Mouse (Mus musculus) hindbrain, postnatal 0 days (tissue): ENCODE results near the gene Six4. TPM values are rescaled to one million over a fixed set of nuclear protein-coding genes. Genes with fewer than 3 reads are reported as not detected.

ENCODE experiments used
- ATAC-seq: fragments of 200-750 bp; cut with Nextera tagmentation; 2 replicates; pipeline ENCODE4 v1.8.0; 2017; ENCODE audit warnings: mild to moderate bottlenecking, moderate TSS enrichment, moderate library complexity
- DNase-seq: peaks from one replicate; pipeline ENCODE4 v3.0.0-alpha.2; 2015; ENCODE audit warnings: low spot score
- H3K27ac ChIP-seq: fragments of 300-500 bp; sonication (generic); 2 replicates; pipeline ENCODE4 v1.5.1; 2014; ENCODE audit warnings: mild to moderate bottlenecking
- H3K27me3 ChIP-seq: fragments of 300-500 bp; sonication (generic); 2 replicates; pipeline ENCODE4 v1.6.1; 2014; ENCODE audit warnings: low read length, mixed read lengths; ENCODE audit not compliant: insufficient read depth
- H3K36me3 ChIP-seq: fragments of 300-500 bp; sonication (generic); 2 replicates; pipeline ENCODE4 v1.6.1; 2014; ENCODE audit warnings: low read length, mixed read lengths; ENCODE audit not compliant: insufficient read depth
- H3K4me1 ChIP-seq: fragments of 300-500 bp; sonication (generic); 2 replicates; pipeline ENCODE4 v1.6.1; 2014; ENCODE audit warnings: antibody characterized with exemption, low read length, mixed read lengths; ENCODE audit not compliant: insufficient read depth
- H3K4me2 ChIP-seq: fragments of 300-500 bp; sonication (generic); 2 replicates; pipeline ENCODE4 v1.6.1; 2014; ENCODE audit warnings: low read depth, mild to moderate bottlenecking, low read length, moderate library complexity, mixed read lengths
- H3K4me3 ChIP-seq: fragments of 300-500 bp; sonication (generic); 2 replicates; pipeline ENCODE4 v1.5.1; 2014; ENCODE audit warnings: low read length
- H3K9ac ChIP-seq: fragments of 300-500 bp; sonication (generic); replicated peaks from 2 replicates; pipeline ENCODE4 v1.6.1; 2014; ENCODE audit warnings: mild to moderate bottlenecking, low read length, moderate library complexity, mixed read lengths
- H3K9me3 ChIP-seq: fragments of 300-500 bp; sonication (generic); 2 replicates; pipeline ENCODE4 v1.6.1; 2016; ENCODE audit warnings: low read length, mixed read lengths
- CTCF ChIP-seq: IDR thresholded peaks from 2 replicates; pipeline ENCODE4 v1.5.1; 2016; ENCODE audit warnings: antibody characterized with exemption, control low read depth, low read depth
- WGBS: fragments of 180-500 bp; shearing (Covaris S2); extraction: QIAGEN DNeasy Blood & Tissue Kit; methylation state at CpG from one replicate; pipeline ENCODE4 v1.1.7; 2014; 5-methylcytosine and 5-hydroxymethylcytosine counted together
- polyA plus RNA-seq: library from polyadenylated mRNA; unstranded; fragments of >200 nt; fragmentation: Nextera tagmentation; extraction: Ambion mirVana; gene quantifications from 2 replicates; pipeline ENCODE4 v1.2.1, GENCODE M21; 2015
- total RNA-seq: library from RNA; depleted of rRNA; stranded (reverse); fragments of >200 nt; gene quantifications from 2 replicates; pipeline ENCODE4 v1.2.3, GENCODE M21; 2014

Gene Six4
- total and polyA plus RNA-seq, 2 experiments from 2014 or later, result 0.26 to 1.6 TPM

DNA sequence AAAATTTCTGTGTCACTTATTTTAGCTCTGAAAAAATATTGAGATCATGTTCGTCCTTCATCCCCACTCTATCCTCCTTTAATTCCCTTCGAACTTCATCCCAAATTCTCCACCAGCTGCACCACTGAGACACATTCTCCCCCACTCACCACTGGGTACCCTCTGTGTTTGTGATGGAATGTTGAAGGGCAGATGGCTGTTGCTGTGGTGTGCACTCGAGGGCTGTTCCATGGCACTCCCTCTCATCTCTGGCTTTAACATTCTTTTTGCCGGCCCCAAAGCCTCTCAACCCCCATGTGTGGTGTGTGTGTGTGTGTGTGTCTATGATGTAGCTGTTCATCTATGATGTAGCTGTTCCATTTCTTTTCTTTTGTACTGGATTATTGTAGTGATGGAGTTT lies 12.0 kb upstream of the Six4 start:
- WGBS, result 70% methylated on average over 4 of the region's 4 CpGs
- no peaks in the 10 kb centered on the region for H3K36me3 ChIP-seq
- H3K4me3 ChIP-seq, result no peak overlapping the region
- no peak overlapping the region for H3K27ac ChIP-seq
- H3K9ac ChIP-seq, result no peak overlapping the region
- H3K4me2 ChIP-seq, result peak overlapping the region; percentile 71; the same call in 1 of the 2 replicates
- ATAC-seq (no peak), DNase-seq (no peak)
- TF ChIP-seq CTCF, result no peak
- no peaks in the 10 kb centered on the region for H3K9me3 ChIP-seq
- 0 out of 2 replicates have a peak, but pooled peaks cover 5% of the 10 kb centered on the region for H3K4me1 ChIP-seq
- H3K27me3 ChIP-seq, result no peaks in the 10 kb centered on the region

DNA sequence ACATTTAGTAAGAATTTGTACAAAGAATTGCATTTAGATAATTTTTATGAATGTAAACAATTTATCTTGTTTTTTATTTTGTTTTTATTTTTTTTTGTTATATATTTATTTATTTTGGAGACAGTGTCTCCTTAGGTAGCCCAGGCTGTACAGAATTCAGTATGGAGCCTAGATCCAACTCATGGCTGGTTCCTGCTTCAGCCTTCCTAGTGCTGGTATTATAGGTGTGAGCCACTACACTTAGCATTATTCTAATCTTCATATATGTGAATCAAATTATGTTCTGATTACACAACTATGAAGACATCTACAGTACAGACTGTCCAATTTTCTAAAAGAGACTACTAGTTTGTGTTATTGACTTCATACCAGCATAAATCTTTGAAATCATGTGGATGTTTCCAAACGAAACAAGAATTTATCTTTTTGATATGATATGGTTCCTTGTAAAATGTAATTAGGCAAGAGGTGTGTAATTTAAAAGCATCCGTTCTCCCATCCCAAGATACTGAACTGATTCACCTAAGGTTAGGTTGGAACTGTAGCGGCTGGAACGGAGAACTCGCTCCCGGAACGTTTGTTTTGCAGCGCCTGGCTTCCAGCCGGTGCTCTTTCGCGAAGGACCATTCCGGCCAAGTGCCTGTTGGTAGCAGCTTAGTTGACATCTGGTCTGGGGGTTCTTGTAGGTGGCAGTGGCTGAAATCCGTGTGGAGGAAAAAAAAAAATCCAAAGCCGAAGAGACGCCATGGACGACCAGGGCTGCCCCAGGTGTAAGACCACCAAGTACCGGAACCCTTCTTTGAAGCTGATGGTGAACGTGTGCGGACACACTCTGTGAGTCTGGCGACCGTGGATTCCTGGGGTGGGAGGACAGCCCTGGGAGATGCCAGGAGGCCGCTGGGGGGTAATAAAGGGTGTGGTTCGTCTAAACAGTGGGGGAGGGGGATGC lies 10.1 kb upstream of the Six4 start, which contains the start of gene Mnat1:
Gene Mnat1 (plus strand): TSS at position 625 of the 949 bp plus-strand sequence.
- H3K9me3 ChIP-seq, result no peaks in the 10 kb centered on the region
- no peak for TF ChIP-seq CTCF
- H3K4me3 ChIP-seq, result peak within 1 kb of the TSS; percentile 83
- 0 out of 2 replicates have a peak, but pooled peaks cover 5% of the 10 kb centered on the region for H3K4me1 ChIP-seq
- no peaks in the 10 kb centered on the region for H3K36me3 ChIP-seq
- H3K27ac ChIP-seq, result peak within 1 kb of the TSS; percentile 68; the same call in 1 of the 2 replicates
- peak within 1 kb of the TSS; percentile 71 for H3K4me2 ChIP-seq
- 1% methylated on average over 23 of the region's 23 CpGs for WGBS
- peak within 1 kb of the TSS; percentile 67 for H3K9ac ChIP-seq
- no peaks in the 10 kb centered on the region for H3K27me3 ChIP-seq
- peak; percentile 89 for DNase-seq
- ATAC-seq, result peak; percentile 80

DNA sequence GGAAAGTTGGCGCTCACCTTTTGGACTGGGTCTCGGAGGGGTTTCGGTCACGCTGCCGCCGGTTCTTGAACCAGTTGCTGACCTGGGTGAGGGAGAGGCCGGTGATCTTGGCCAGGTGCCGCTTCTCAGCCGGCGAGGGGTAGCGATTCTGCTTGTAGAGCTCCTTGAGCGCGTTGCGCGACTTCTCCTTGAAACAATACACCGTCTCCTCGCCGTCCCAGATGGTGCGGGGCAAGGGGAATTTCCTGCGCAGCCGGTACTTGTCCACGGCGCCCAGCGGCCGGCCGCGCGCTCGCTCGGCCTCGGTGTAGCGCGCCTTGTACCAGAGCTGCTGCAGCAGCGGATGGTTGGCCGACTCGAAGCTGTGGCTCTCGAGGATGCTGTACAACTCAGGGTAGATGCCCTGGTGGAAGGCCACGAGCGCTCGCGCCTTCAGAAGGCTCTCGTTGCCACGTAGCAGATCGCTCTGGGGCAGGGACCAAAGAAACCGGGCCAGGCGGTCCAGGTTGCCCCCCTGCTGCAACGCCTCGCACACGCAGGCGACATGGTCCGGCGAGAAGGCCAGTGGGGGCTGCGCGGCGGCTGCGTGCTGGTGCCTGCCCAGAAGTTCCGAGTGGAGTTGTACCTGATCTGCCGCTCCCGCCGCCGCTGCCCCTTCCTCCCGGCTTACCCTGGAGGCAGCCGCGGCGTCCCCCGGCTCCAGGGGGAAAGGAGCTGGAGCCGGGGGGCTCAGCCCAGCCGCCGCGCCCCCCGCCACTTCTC lies 749 bp downstream of the Six4 start:
- Histone ChIP-seq H3K9me3 (no peaks in the 10 kb centered on the region), H3K4me3 (peak overlapping the region; percentile 70), H3K36me3 (no peaks in the 10 kb centered on the region), H3K27ac (no peak overlapping the region; the same call in 1 of the 2 replicates), H3K4me1 (no peaks in the 10 kb centered on the region; the same call in 1 of the 2 replicates), H3K9ac (peak overlapping the region; percentile 40), H3K4me2 (peak overlapping the region; percentile 99), H3K27me3 (no peaks in the 10 kb centered on the region)
- TF ChIP-seq CTCF, result no peak
- WGBS, result under 1% methylated on average over 66 of the region's 71 CpGs
- ATAC-seq (peak; percentile 67), DNase-seq (peak; percentile 47)

DNA sequence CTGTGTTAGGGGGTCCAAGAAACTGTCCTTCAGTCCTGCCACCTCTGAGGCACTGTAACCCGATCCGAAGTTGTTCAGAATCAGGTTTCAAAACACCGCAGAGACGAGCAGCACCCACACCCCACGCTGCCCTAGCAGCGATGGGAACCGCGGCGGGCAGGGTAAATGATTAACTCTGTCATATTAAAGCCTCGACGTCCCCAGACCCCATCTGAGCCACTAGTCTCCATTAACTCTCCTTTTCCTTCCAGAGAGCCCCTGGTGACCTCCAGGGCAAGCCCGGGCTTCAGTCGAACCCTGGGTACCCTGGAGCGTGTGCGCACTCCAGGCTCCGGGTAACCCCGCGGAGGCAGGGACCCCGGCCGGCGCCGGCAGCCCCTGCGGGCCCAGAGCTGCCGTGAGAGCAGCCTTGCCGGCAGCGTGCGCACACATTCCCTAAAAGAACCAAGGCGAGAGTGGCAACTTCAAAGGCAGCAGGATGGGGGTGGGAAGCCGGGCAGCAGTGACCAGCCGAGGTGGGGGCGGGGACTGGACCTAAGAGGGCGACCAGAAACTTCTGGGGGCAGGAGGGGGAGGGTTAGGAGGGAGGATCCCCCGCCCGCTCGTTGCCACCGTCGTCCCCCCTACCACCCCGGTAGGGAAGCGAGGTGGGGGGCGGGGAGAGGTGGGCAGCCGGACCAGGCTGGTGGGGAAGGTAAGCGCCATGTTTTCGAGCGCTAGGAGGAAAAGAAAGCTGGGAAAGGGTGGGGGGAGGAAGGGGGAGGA lies 1.5 kb downstream of the Six4 start:
- H3K9me3 ChIP-seq, result no peaks in the 10 kb centered on the region
- no peaks in the 10 kb centered on the region; the same call in 1 of the 2 replicates for H3K4me1 ChIP-seq
- H3K4me3 ChIP-seq, result peak overlapping the region; percentile 70
- H3K27ac ChIP-seq, result no peak overlapping the region; the same call in 1 of the 2 replicates
- under 1% methylated on average over 36 of the region's 44 CpGs for WGBS
- peak overlapping the region; percentile 40 for H3K9ac ChIP-seq
- H3K27me3 ChIP-seq, result no peaks in the 10 kb centered on the region
- peak overlapping the region; percentile 99 for H3K4me2 ChIP-seq
- no peak for TF ChIP-seq CTCF
- H3K36me3 ChIP-seq, result no peaks in the 10 kb centered on the region
- DNase-seq (peak; percentile 15), ATAC-seq (peak; percentile 52)

DNA sequence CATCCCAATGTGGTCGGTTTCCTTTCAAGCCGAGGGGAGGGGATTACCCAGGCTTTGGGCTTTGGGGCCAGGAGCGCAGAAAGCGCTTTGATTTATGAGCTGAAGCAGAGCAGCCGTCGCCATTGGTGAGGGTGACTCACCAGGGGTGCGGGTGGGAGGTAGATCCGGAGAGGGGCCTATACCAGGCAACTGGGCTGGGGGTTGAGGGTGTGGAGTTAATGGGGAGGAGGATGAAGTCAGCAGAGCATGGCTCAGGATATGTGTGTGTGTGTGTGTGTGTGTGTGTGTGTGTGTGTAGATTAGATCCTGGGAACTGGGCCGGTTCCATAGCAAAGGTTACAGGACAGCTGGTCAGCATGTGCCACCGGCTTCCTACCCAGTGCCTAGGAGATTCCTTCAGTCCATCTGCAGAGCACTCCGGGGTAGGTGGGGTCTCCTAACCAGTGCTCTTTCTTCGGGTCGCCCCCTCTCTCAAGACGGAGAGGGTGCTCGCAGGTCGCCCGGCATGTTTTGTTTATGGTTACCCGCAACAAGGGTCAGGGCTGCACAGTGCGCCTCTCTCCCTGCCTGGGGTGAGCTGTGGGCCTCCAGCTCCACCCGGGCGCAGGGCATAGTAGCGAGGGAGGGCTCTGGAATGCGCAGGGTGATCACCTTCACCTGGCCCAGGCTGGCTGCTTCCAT lies 2.7 kb downstream of the Six4 start:
- no peak overlapping the region for H3K9ac ChIP-seq
- WGBS, result 8% methylated on average over 23 of the region's 23 CpGs
- ATAC-seq, result no peak
- no peak overlapping the region for H3K27ac ChIP-seq
- TF ChIP-seq CTCF, result no peak
- DNase-seq, result no peak
- H3K27me3 ChIP-seq, result no peaks in the 10 kb centered on the region
- H3K9me3 ChIP-seq, result no peaks in the 10 kb centered on the region
- no peaks in the 10 kb centered on the region; the same call in 1 of the 2 replicates for H3K4me1 ChIP-seq
- peak overlapping the region; percentile 70 for H3K4me3 ChIP-seq
- no peaks in the 10 kb centered on the region for H3K36me3 ChIP-seq
- peak overlapping the region; percentile 99 for H3K4me2 ChIP-seq
